Mouse (Mus musculus): ENCODE measurements around the gene Mboat2.

Mboat2 gene

DNA sequence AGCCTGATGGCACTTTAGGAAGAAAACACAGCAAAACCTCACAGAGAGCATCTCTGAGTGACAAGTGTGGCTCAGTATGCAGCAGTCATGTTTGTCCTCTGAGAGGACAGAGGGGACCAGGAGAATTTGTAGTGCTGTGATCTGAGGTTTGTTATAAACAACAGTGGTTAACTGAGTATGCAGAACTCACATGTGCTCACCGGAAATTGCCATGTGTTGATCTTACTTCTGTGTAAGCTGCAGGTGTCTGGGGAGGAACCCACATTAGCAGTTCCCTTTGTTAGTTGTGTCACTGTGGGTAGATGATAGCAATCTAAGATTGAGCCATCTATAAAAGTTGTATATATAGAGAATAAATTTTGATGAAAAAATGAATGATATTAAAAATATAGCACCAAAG, 179.7 kb downstream of the Mboat2 start:
- DNase-seq (ENCODE audit: low spot score), result no peak

DNA sequence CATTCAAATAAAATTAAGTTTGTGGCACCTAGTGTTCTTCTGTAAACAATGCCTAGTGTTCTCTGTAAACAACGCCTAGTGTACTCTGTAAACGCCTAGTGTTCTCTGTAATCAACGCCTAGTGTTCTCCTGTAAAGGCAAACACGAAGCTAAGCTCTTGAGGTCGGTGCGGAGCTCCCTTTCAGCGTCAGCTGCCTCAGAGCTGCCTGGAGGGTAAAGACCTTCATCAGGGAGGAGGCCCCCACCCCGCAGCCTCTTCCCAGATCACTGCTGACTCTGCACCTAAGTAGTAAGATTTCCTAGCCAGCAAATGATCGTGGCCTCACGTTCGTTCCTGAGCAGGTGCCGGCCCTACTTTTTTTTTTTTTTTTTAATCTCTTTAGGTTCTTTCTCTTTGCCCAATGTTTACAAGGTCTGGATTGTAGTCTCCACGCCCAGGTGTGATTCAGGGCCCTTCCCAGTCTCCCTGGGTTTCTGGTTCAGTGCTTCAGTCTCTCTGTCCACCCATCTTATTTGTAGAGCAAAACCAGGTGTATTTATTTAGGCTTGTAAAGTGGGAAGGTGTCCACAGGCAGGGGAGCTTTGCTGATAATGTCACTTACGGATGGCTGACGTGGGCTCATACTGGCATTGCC, 181.2 kb downstream of the Mboat2 start:
- DNase-seq (ENCODE audit: low spot score), result no peak

DNA sequence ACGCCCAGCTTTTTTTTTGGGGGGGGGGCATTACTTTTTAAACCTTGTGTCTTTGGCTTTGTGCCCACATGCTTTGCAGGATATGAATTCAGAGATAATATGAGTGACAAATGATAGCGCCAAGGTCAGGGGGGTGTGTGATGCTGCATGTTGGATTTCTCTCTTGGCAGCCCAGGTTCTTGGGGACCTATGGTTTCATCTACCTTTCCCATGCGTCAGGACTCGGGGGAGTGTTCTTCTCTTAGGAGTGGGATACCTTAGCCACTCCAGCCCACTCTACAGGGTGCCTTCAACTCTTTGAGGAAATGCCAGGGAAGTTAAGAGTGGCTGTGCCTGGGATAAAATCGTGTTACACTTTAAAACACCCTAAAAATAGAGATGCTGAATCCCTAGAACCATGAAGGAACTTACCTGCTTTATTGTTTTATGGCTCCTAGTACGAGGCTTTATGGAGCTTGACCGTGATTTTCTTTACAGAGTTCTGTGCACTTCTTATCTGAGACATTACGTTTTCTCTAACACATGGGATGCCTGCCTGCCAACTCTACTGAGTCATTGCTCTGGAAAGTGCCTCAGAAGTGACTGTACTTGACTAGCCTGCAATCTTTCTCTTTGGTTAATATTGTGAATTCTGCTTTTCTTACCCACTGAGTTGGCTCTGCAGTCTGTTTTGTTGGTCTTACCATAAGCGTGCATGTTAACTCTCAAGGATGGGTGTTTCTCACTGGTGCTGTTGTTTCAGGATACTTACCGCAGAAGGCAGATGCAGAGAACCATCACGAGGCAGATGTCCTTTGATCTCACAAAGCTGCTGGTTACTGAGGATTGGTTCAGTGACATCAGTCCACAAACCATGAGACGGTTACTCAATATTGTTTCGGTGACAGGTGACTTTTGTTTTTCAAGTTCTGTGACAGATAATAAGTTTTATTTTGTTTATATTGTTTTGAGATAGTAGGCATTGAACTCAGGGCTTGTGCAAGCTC, 182.2 kb downstream of the Mboat2 start:
- no peak for DNase-seq (ENCODE audit: low spot score)

Measured in testis, postnatal 10 days (tissue).